Mouse (Mus musculus) left cerebral cortex, adult 11 months (tissue): ENCODE data around the gene Pik3c2a.

Source experiments
- DNase-seq: peaks from one replicate; pipeline ENCODE4 v3.0.0; 2022; ENCODE audit warnings: low spot score

The Pik3c2a gene

GRCm38 (mm10) chr7:116298389-116298788 is 144.9 kb downstream of the Pik3c2a start:
- no peak for DNase-seq

- no peak for DNase-seq
Measured at GRCm38 (mm10) chr7:116294961-116295360, 148.3 kb downstream of the Pik3c2a start.

- DNase-seq, result no peak
Measured at GRCm38 (mm10) chr7:116292377-116292776, 150.9 kb downstream of the Pik3c2a start.

- no peak for DNase-seq
Measured at GRCm38 (mm10) chr7:116290559-116290958, 152.7 kb downstream of the Pik3c2a start.

GRCm38 (mm10) chr7:116288996-116289395 is 154.3 kb downstream of the Pik3c2a start:
- no peak for DNase-seq

- no peak for DNase-seq
Measured at GRCm38 (mm10) chr7:116287959-116288358, 155.3 kb downstream of the Pik3c2a start.
